Comparison of ENCODE assay signal across 8 mouse cellular contexts in the genomic region with DNA sequence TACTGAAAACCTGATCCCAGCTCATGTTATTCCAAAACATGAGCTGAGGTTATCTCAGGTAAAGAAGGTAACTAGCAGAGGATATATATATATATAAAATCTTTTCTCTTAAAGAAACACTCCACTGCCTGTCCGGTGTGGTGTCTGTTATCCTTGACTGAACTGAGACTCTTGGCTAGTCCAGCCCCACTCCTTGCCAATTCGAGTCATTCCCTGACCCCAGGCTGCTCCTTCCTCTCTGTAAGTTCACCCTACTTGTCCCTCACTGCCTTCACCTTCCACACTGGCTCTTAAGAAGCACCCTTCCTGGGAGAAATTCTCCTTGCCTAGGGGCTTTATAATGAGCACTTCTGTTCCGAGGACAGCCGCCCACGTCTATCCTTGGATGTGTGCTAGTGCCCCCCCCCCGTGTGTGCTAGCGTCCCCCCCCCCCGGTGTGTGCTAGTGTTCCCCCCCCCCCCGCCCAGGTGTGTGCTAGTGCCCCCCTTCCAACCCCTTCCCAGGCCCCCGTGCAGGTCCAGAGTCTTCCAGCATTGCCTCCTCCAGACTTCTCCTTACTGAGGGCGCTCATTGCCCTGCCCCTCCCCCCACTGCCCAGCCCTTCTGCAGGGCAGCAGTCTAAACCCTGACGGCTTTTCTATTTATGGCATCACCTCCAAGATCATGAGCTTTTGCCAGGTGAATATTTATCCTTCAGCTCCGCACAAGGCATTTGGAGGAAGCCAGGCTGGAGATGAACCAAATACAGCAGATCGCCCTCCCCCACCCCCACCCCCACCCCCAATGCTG.
DNase-seq lines count a peak whose midpoint lies in the region; ATAC-seq lines count a peak whose summit lies in the region.

No protein-coding gene starts in this region.

- ATAC-seq in kidney, embryonic 14.5 days (ENCODE audit: low FRiP score, low TSS enrichment): peak; percentile 71; the same call in 1 of the 2 replicates
- peak; percentile 33; the same call in 1 of the 2 replicates for ATAC-seq in neural tube, embryonic 12.5 days (ENCODE audit: low FRiP score, low read depth)

- H3K9me3 ChIP-seq in heart, embryonic 10.5 days: no peaks in the 10 kb centered on the region
- no peaks in the 10 kb centered on the region for H3K9me3 ChIP-seq in kidney, embryonic 14.5 days (ENCODE audit: control insufficient read depth, low read length)
- no peaks in the 10 kb centered on the region for H3K9me3 ChIP-seq in neural tube, embryonic 12.5 days

- H3K4me2 ChIP-seq in kidney, embryonic 14.5 days (replicated peaks; ENCODE audit: low read depth, low read length): peak overlapping the region; percentile 21; the same call in 1 of the 2 replicates
- H3K4me2 ChIP-seq in neural tube, embryonic 12.5 days (replicated peaks): peak overlapping the region; percentile 31

- peaks cover 30% of the 10 kb centered on the region for H3K4me1 ChIP-seq in heart, embryonic 10.5 days
- H3K4me1 ChIP-seq in kidney, embryonic 14.5 days (ENCODE audit: control insufficient read depth, insufficient read depth, low read length): peaks cover 12% of the 10 kb centered on the region; the same call in 1 of the 2 replicates
- H3K4me1 ChIP-seq in neural tube, embryonic 12.5 days: peaks cover 8% of the 10 kb centered on the region

- H3K36me3 ChIP-seq in heart, embryonic 10.5 days: no peaks in the 10 kb centered on the region
- no peaks in the 10 kb centered on the region for H3K36me3 ChIP-seq in kidney, embryonic 14.5 days (ENCODE audit: control insufficient read depth, insufficient read depth, low read length)
- H3K36me3 ChIP-seq in neural tube, embryonic 12.5 days: no peaks in the 10 kb centered on the region

- 29% methylated on average over 13 of the region's 14 CpGs for WGBS in heart, embryonic 10.5 days
- WGBS in kidney, embryonic 14.5 days: 13% methylated on average over 12 of the region's 14 CpGs
- whole genome bisulfite sequencing in neural tube, embryonic 12.5 days: 30% methylated on average over 12 of the region's 14 CpGs

- peak; percentile 10 for DNase-seq in adrenal gland, adult 2 months
- no peak for DNase-seq in adrenal gland, adult 8-10 months
- peak; percentile 50 for DNase-seq in NIH3T3 (ENCODE audit: low read depth)
- DNase-seq in heart, embryonic 10.5 days (ENCODE audit: low spot score): no peak
- no peak for DNase-seq in frontal cortex, postnatal 25 days (ENCODE audit: low spot score in 2 of 2)
- DNase-seq in ovary, postnatal 14 days (ENCODE audit: low spot score): no peak

- peak overlapping the region; percentile 70 for H3K27ac ChIP-seq in heart, embryonic 10.5 days
- H3K27ac ChIP-seq in kidney, embryonic 14.5 days (ENCODE audit: low read depth, low read length): no peak overlapping the region
- no peak overlapping the region for H3K27ac ChIP-seq in neural tube, embryonic 12.5 days

- peak overlapping the region; percentile 24 for H3K4me3 ChIP-seq in heart, embryonic 10.5 days
- H3K4me3 ChIP-seq in kidney, embryonic 14.5 days (ENCODE audit: low read length): no peak overlapping the region
- H3K4me3 ChIP-seq in neural tube, embryonic 12.5 days: no peak overlapping the region

- H3K27me3 ChIP-seq in heart, embryonic 10.5 days (ENCODE audit: insufficient read depth, poor library complexity, severe bottlenecking): peaks cover 4% of the 10 kb centered on the region; the same call in 1 of the 2 replicates
- H3K27me3 ChIP-seq in kidney, embryonic 14.5 days (ENCODE audit: control insufficient read depth, insufficient read depth, low read length): no peaks in the 10 kb centered on the region
- no peaks in the 10 kb centered on the region for H3K27me3 ChIP-seq in neural tube, embryonic 12.5 days (replicated peaks)

- H3K9ac ChIP-seq in kidney, embryonic 14.5 days (ENCODE audit: low read depth, low read length): no peak overlapping the region
- no peak overlapping the region for H3K9ac ChIP-seq in neural tube, embryonic 12.5 days

Comparison
In these comparisons a context has a peak if more than half of its experiments do, and no peak if none do; other contexts are left out.
1. DNase-seq: peak in adrenal gland, adult 2 months (single experiment) and NIH3T3 (single experiment); none in adrenal gland, adult 8-10 months (single experiment), heart, embryonic 10.5 days (single experiment), frontal cortex, postnatal 25 days (0 of 2) and ovary, postnatal 14 days (single experiment).